Mouse (Mus musculus) CH12.LX (cell line): ENCODE measurements around the gene Ank2.

Experiments
- CTCF ChIP-seq, 2 experiments: IDR thresholded peaks in 1 of 2; conservative IDR thresholded peaks in 1 of 2; 2 replicates each; pipeline ENCODE4 v1.5.1; 2011 to 2012; ENCODE audit warnings: low read depth in 2 of 2, low read length in 2 of 2, improper control_type of control experiment in 1 of 2, inconsistent platforms in 1 of 2, mild to moderate bottlenecking in 1 of 2, moderate library complexity in 1 of 2
- EP300 ChIP-seq: IDR thresholded peaks from 2 replicates; pipeline ENCODE4 v1.6.1; 2011; ENCODE audit warnings: low read length, improper control_type of control experiment
- GABPA ChIP-seq: IDR thresholded peaks from 2 replicates; pipeline ENCODE4 v1.6.1; 2012; ENCODE audit warnings: low read depth, low read length, improper control_type of control experiment, inconsistent platforms; ENCODE audit not compliant: insufficient replicate concordance
- HCFC1 ChIP-seq: IDR thresholded peaks from 2 replicates; pipeline ENCODE4 v1.6.1; 2012; ENCODE audit warnings: low read depth, mild to moderate bottlenecking, inconsistent platforms, low read length, improper control_type of control experiment
- MAZ ChIP-seq: IDR thresholded peaks from 2 replicates; pipeline ENCODE4 v1.6.1; 2012; ENCODE audit warnings: low read depth, mild to moderate bottlenecking, inconsistent platforms, low read length, improper control_type of control experiment, moderate library complexity
- POLR2A ChIP-seq: IDR thresholded peaks from 2 replicates; pipeline ENCODE4 v1.6.1; 2011; ENCODE audit warnings: low read depth, mild to moderate bottlenecking, improper control_type of control experiment, low read length
- RCOR1 ChIP-seq: conservative IDR thresholded peaks from 2 replicates; pipeline ENCODE4 v1.6.1; 2012; ENCODE audit warnings: low read depth, mild to moderate bottlenecking, inconsistent platforms, low read length, improper control_type of control experiment
- SMC3 ChIP-seq: IDR thresholded peaks from 2 replicates; pipeline ENCODE4 v1.6.1; 2011; ENCODE audit warnings: low read depth, low read length, improper control_type of control experiment
- TBP ChIP-seq: conservative IDR thresholded peaks from 2 replicates; pipeline ENCODE4 v1.6.1; 2011; ENCODE audit warnings: low read depth, low read length, improper control_type of control experiment
- USF2 ChIP-seq: conservative IDR thresholded peaks from 2 replicates; pipeline ENCODE4 v1.6.1; 2011; ENCODE audit warnings: low read depth, low read length, improper control_type of control experiment
- ZKSCAN1 ChIP-seq: IDR thresholded peaks from 2 replicates; pipeline ENCODE4 v1.6.1; 2012; ENCODE audit warnings: low read depth, inconsistent platforms, low read length, improper control_type of control experiment, borderline replicate concordance

GRCm38 (mm10) chr3:127272801-127273200, 226.3 kb downstream of the Ank2 start:
- TF ChIP-seq TBP (no peak), POLR2A (no peak), CTCF (conservative IDR thresholded peaks at IDR 0.05 in 1 of 2, IDR thresholded peaks at IDR 0.05 in 1 of 2; ENCODE audit: low read depth in 2 of 2, low read length in 2 of 2) (no peak), RCOR1 (no peak), MAZ (no peak), ZKSCAN1 (no peak), USF2 (no peak), HCFC1 (no peak), EP300 (0 out of 2 replicates have a peak, but pooled peaks have one; percentile 39), GABPA (no peak), SMC3 (no peak)
